Mouse (Mus musculus) cerebellum, postnatal 25 days (tissue): ENCODE measurements around the gene Ces1f.
A peak's percentile ranks its signal among the peaks of the same experiment; 100 is the strongest.
"Not testable (repeated sequence)": the region's sequence is repeated elsewhere in the genome, so short reads cannot be mapped to it uniquely, and the experiment has no call there.

Source experiments
- DNase-seq, 2 experiments: peaks; one replicate each; pipeline ENCODE4 v3.0.0; 2021; ENCODE audit warnings: mixed read lengths in 2 of 2

Ces1f gene

GRCm38 (mm10) chr8:93279556-93279955 lies at the start of gene Ces1f:
Gene Ces1f, minus strand, starts transcription at chr8:93279747.
- DNase-seq, result no peak

GRCm38 (mm10) chr8:93325123-93325522 lies 45.6 kb upstream of the Ces1f start:
- DNase-seq, result no peak

- DNase-seq, result no peak
These were observed 37.5 kb upstream of the Ces1f start for GRCm38 (mm10) chr8:93317031-93317430.

- DNase-seq, result no peak
These were observed 36.0 kb upstream of the Ces1f start for GRCm38 (mm10) chr8:93315557-93315956.

- no peak for DNase-seq
These were observed 4.3 kb upstream of the Ces1f start for GRCm38 (mm10) chr8:93283896-93284295.

- DNase-seq, result no peak
These were observed 2.8 kb upstream of the Ces1f start for GRCm38 (mm10) chr8:93282349-93282748.

- no peak for DNase-seq
These were observed 1.3 kb downstream of the Ces1f start for GRCm38 (mm10) chr8:93278176-93278805.

GRCm38 (mm10) chr8:93274609-93275008 lies 4.9 kb downstream of the Ces1f start:
- no peak for DNase-seq

- no peak for DNase-seq
These were observed 6.2 kb downstream of the Ces1f start for GRCm38 (mm10) chr8:93273321-93273720.

- peak; percentile 28 to 61 for DNase-seq
These were observed 6.9 kb downstream of the Ces1f start for GRCm38 (mm10) chr8:93272686-93273085.

GRCm38 (mm10) chr8:93261436-93261835 lies 18.1 kb downstream of the Ces1f start:
- no peak for DNase-seq

- DNase-seq, result no peak
These were observed 27.1 kb downstream of the Ces1f start for GRCm38 (mm10) chr8:93252400-93252925.

GRCm38 (mm10) chr8:93246057-93246456 lies 33.5 kb downstream of the Ces1f start:
- DNase-seq, result no peak

- DNase-seq, result no peak
These were observed 39.7 kb downstream of the Ces1f start for GRCm38 (mm10) chr8:93239884-93240283.

GRCm38 (mm10) chr8:93235681-93236080 lies 43.9 kb downstream of the Ces1f start:
- DNase-seq, result no peak

- DNase-seq, result no peak
These were observed 44.8 kb downstream of the Ces1f start for GRCm38 (mm10) chr8:93234706-93235105.

GRCm38 (mm10) chr8:93234068-93234467 lies 45.5 kb downstream of the Ces1f start:
- DNase-seq, result no peak

- DNase-seq, result no peak
These were observed 50.1 kb downstream of the Ces1f start, which contains the start of gene Ces1e for GRCm38 (mm10) chr8:93229446-93229845. Gene Ces1e, minus strand, starts transcription at chr8:93229619.

GRCm38 (mm10) chr8:93228673-93229370 lies 50.7 kb downstream of the Ces1f start:
- no peak for DNase-seq

- DNase-seq, result not testable (repeated sequence)
These were observed 53.1 kb downstream of the Ces1f start for GRCm38 (mm10) chr8:93226471-93226870.

GRCm38 (mm10) chr8:93221896-93222295 lies 57.7 kb downstream of the Ces1f start:
- DNase-seq, result no peak

GRCm38 (mm10) chr8:93217867-93218266 lies 61.7 kb downstream of the Ces1f start:
- DNase-seq, result no peak

GRCm38 (mm10) chr8:93217375-93217774 lies 62.2 kb downstream of the Ces1f start:
- no peak for DNase-seq

GRCm38 (mm10) chr8:93211091-93211490 lies 68.5 kb downstream of the Ces1f start:
- DNase-seq, result no peak
